Mouse (Mus musculus) brown adipose tissue, adult 24 weeks (tissue): ENCODE measurements around the gene Tmem115. TPM values are rescaled to one million over a fixed set of nuclear protein-coding genes. Genes with fewer than 3 reads are reported as not detected.

Experiments used
- H3K27ac ChIP-seq: fragments of 200-500 bp; replicated peaks from 2 replicates; pipeline ENCODE4 v1.5.1; 2012; ENCODE audit warnings: low read depth, mild to moderate bottlenecking, low read length
- H3K4me1 ChIP-seq: fragments of 200-500 bp; 2 replicates; pipeline ENCODE4 v1.6.1; 2012; ENCODE audit warnings: low read length, mixed read lengths; ENCODE audit not compliant: control insufficient read depth, insufficient read depth, insufficient read length
- H3K4me3 ChIP-seq: fragments of 200-500 bp; 2 replicates; pipeline ENCODE4 v1.5.1; 2012; ENCODE audit warnings: low read depth, mild to moderate bottlenecking, low read length, moderate library complexity; ENCODE audit not compliant: insufficient read depth
- polyA plus RNA-seq: library from polyadenylated mRNA; stranded (reverse); fragments of >200 nt; gene quantifications from 2 replicates; pipeline ENCODE4 v1.2.4, GENCODE M21; 2012; ENCODE audit not compliant: missing spikeins, insufficient read depth, insufficient read length

The Tmem115 gene
- polyA plus RNA-seq, 1 experiment, result 11.9 TPM

DNA sequence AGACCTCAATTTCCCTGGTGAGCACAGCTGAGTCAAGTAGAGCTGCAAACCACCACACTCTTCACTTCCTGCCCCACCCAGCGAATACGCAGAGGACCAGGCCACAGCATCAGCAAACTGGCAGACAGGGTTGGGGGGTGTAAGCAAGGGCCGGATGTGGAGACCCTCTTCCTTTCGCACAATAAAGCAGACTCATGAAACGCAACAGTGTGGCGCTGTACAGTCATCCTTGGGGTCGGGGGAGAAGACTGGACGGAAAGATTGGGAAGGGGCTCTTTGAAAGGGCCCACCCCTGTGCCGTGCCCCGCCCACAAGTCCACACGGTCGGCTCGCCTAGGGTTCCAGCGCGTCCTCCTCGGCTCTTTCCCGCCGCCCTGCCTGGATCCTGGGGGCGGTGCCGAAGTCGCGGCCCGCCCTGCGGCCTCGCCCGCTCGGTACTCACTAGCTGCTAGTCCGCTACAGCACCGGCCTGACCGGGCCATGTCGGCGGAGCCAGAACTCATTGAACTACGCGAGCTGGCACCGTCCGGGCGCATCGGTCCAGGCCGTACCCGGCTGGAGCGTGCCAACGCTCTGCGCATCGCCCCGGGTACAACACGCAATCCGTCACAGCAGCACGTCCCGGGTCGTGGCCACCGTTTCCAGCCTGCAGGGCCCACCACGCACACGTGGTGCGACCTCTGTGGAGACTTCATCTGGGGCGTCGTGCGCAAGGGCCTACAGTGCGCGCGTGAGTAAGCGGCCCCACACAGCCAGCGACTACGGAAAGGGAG, 17.6 kb downstream of the Tmem115 start, which contains the start of gene Rassf1:
Gene Rassf1 (plus strand): TSS at position 439 of the 773 bp plus-strand sequence.
- peak within 1 kb of the TSS; percentile 64 for H3K4me3 ChIP-seq

GRCm38 (mm10) chr9:107551890-107552355, 18.2 kb downstream of the Tmem115 start:
- Histone ChIP-seq H3K27ac (no peak overlapping the region), H3K4me3 (peak overlapping the region; percentile 64), H3K4me1 (peaks cover 12% of the 10 kb centered on the region)

More for the DNA sequence above, 17.6 kb downstream of the Tmem115 start, which contains the start of gene Rassf1:
- H3K27ac ChIP-seq, result no peak within 1 kb of the TSS
- peaks cover 10% of the 10 kb centered on the region for H3K4me1 ChIP-seq

- Histone ChIP-seq H3K4me3 (no peak overlapping the region), H3K27ac (no peak overlapping the region)
Observed at GRCm38 (mm10) chr9:107552690-107553393, 19.1 kb downstream of the Tmem115 start.

GRCm38 (mm10) chr9:107553541-107554318, 20.0 kb downstream of the Tmem115 start:
- Histone ChIP-seq H3K27ac (peak overlapping the region; percentile 49), H3K4me3 (peak overlapping the region; percentile 55), H3K4me1 (peaks cover 12% of the 10 kb centered on the region)

More at GRCm38 (mm10) chr9:107552690-107553393, 19.1 kb downstream of the Tmem115 start:
- peaks cover 12% of the 10 kb centered on the region for H3K4me1 ChIP-seq

- H3K27ac ChIP-seq, result peak overlapping the region; percentile 98
- H3K4me3 ChIP-seq, result peak overlapping the region; percentile 81
- H3K4me1 ChIP-seq, result peaks cover 12% of the 10 kb centered on the region
Observed at GRCm38 (mm10) chr9:107554319-107554825, 20.6 kb downstream of the Tmem115 start.

DNA sequence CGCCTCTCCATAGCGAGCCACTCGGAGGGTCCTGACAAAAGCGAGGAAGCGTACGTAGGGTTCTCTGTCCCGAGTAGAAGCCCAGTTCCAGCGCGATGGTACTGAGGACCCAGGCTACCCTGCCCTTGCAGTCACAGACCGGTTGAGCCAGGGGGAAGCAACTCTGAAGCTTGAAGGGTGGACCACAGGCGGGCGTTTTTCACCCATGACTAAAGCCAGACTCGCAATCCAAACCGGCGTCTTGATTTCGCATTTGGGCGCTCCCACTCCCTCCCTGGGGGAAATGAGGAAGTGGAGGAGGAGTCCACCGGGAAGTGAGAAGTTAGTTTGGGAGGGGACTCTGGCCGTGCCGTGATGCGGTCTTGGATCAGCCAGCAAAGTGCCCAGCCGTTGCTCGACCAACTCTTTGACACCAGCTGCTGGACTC, 21.3 kb downstream of the Tmem115 start:
- Histone ChIP-seq H3K27ac (peak overlapping the region; percentile 98), H3K4me3 (peak overlapping the region; percentile 81), H3K4me1 (peaks cover 12% of the 10 kb centered on the region)

GRCm38 (mm10) chr9:107555701-107556100, 22.0 kb downstream of the Tmem115 start:
- Histone ChIP-seq H3K27ac (peak overlapping the region; percentile 98), H3K4me3 (peak overlapping the region; percentile 81), H3K4me1 (peaks cover 12% of the 10 kb centered on the region)

GRCm38 (mm10) chr9:107556346-107556745, 22.6 kb downstream of the Tmem115 start:
- H3K4me1 ChIP-seq, result peaks cover 8% of the 10 kb centered on the region
- H3K4me3 ChIP-seq, result peak overlapping the region; percentile 81

GRCm38 (mm10) chr9:107563029-107563581, 29.4 kb downstream of the Tmem115 start, which contains the start of gene Tusc2:
TSS of gene Tusc2 (plus strand) at chr9:107563255.
- H3K4me3 ChIP-seq, result peak within 1 kb of the TSS; percentile 80
- H3K27ac ChIP-seq, result peak within 1 kb of the TSS; percentile 62
- peaks cover 18% of the 10 kb centered on the region for H3K4me1 ChIP-seq

More at GRCm38 (mm10) chr9:107556346-107556745, 22.6 kb downstream of the Tmem115 start:
- peak overlapping the region; percentile 40; the same call in 1 of the 2 replicates for H3K27ac ChIP-seq

GRCm38 (mm10) chr9:107565556-107565955, 31.8 kb downstream of the Tmem115 start:
- Histone ChIP-seq H3K4me1 (peaks cover 27% of the 10 kb centered on the region), H3K4me3 (peak overlapping the region; percentile 80), H3K27ac (peak overlapping the region; percentile 99)

- Histone ChIP-seq H3K4me3 (peak overlapping the region; percentile 44), H3K27ac (peak overlapping the region; percentile 99), H3K4me1 (peaks cover 33% of the 10 kb centered on the region)
Observed at GRCm38 (mm10) chr9:107566041-107566709, 32.4 kb downstream of the Tmem115 start.

DNA sequence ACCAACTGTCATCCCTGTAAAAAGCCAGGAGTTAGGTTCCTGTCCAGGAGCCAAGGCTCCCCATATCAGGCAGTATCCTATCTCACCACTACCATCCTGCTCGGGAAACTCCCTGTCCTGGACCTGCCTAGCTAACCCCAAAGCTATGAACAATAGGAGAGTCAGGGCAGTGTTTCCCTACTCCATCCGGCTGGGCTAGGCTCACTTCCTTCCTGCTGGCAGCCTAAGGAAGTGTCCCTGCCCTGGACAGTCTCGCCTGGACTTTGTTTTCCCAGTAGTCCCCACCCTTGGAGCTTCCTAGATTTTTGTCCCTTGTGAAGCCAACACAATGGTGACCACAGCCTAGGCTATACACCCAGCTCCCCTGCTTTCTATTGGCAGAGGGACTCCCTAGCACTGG, 33.1 kb downstream of the Tmem115 start:
- Histone ChIP-seq H3K27ac (peak overlapping the region; percentile 99), H3K4me1 (peaks cover 36% of the 10 kb centered on the region), H3K4me3 (peak overlapping the region; percentile 87)

DNA sequence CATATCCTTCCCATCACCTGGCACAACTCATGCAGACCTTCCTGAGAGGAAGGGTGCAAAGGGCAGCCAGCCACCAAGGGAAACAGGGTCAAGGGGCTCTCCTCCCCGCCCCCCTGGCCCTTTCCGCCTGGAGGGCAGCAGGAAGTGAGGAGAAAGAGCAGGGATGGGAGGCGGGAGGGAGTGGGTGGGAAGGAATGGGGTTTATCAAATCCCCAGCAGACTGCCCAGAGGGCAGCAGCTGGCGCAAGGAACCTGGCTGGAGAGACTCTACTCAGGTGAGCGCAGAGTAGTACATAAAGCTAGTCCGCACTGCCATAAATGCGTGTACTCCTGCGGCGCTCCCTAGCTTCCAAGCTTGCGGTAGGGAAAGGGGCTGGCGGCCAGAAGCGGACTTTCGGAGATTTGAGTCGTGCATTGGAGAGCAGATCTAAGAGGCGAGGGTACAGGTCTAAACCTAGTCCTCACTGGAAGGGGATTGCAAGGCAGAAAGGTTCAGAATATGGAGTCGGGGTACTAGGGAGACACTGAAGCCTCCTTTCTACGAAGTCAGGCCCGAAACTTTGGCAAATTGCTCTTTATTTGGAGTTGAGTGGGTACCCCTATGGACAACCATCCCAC, 34.1 kb downstream of the Tmem115 start, which contains the start of gene Hyal2:
Gene Hyal2 (plus strand): TSS at position 244 of the 618 bp plus-strand sequence.
- peak within 1 kb of the TSS; percentile 99 for H3K27ac ChIP-seq
- H3K4me3 ChIP-seq, result peak within 1 kb of the TSS; percentile 87
- H3K4me1 ChIP-seq, result peaks cover 39% of the 10 kb centered on the region
